Mouse (Mus musculus) hindbrain, embryonic 15.5 days (tissue): ENCODE results near the gene Mettl24. TPM values are rescaled to one million over a fixed set of nuclear protein-coding genes. Genes with fewer than 3 reads are reported as not detected.
"Not testable (repeated sequence)": the region's sequence is repeated elsewhere in the genome, so short reads cannot be mapped to it uniquely, and the experiment has no call there.

ENCODE experiments used
- ATAC-seq: fragments of 200-750 bp; cut with Nextera tagmentation; 2 replicates; pipeline ENCODE4 v1.8.0; 2017; ENCODE audit warnings: low read depth, moderate number of reproducible peaks, moderate TSS enrichment; ENCODE audit not compliant: low FRiP score
- H3K27ac ChIP-seq: fragments of 300-500 bp; sonication (generic); replicated peaks from 2 replicates; pipeline ENCODE4 v1.5.1; 2015; ENCODE audit warnings: mild to moderate bottlenecking, inconsistent platforms
- H3K27me3 ChIP-seq: fragments of 300-500 bp; sonication (generic); 2 replicates; pipeline ENCODE4 v1.6.1; 2015; ENCODE audit warnings: control low read depth, inconsistent platforms
- H3K36me3 ChIP-seq: fragments of 300-500 bp; sonication (generic); 2 replicates; pipeline ENCODE4 v1.6.1; 2015; ENCODE audit warnings: control low read depth, inconsistent platforms
- H3K4me1 ChIP-seq: fragments of 300-500 bp; sonication (generic); replicated peaks from 2 replicates; pipeline ENCODE4 v1.6.1; 2015; ENCODE audit warnings: control low read depth, inconsistent platforms
- H3K4me2 ChIP-seq: fragments of 300-500 bp; sonication (generic); 2 replicates; pipeline ENCODE4 v1.6.1; 2015; ENCODE audit warnings: moderate library complexity, mild to moderate bottlenecking, inconsistent platforms
- H3K4me3 ChIP-seq: fragments of 300-500 bp; sonication (generic); 2 replicates; pipeline ENCODE4 v1.5.1; 2015; ENCODE audit warnings: mild to moderate bottlenecking, inconsistent platforms
- H3K9ac ChIP-seq: fragments of 300-500 bp; sonication (generic); 2 replicates; pipeline ENCODE4 v1.6.1; 2015; ENCODE audit warnings: inconsistent platforms
- H3K9me3 ChIP-seq: fragments of 300-500 bp; sonication (generic); 2 replicates; pipeline ENCODE4 v1.6.1; 2016; ENCODE audit warnings: control low read depth, inconsistent platforms
- WGBS: fragments of 180-500 bp; shearing (Covaris S2); methylation state at CpG from one replicate; pipeline ENCODE4 v1.1.7; 2015; 5-methylcytosine and 5-hydroxymethylcytosine counted together
- polyA plus RNA-seq: library from polyadenylated mRNA; unstranded; fragments of >200 nt; fragmentation: Nextera tagmentation; extraction: Ambion mirVana; gene quantifications from 2 replicates; pipeline ENCODE4 v1.2.1, GENCODE M21; 2015

The Mettl24 gene
- polyA plus RNA-seq, 1 experiment from 2014 or later: 0.60 TPM

GRCm38 (mm10) chr10:40751157-40751556 is 68.1 kb downstream of the Mettl24 start:
- H3K27ac ChIP-seq: peak overlapping the region; percentile 66
- 62% methylated on average over 13 of the region's 13 CpGs for WGBS

GRCm38 (mm10) chr10:40753036-40753435 is 70.0 kb downstream of the Mettl24 start:
- WGBS: 60% methylated on average over 3 of the region's 3 CpGs

More at GRCm38 (mm10) chr10:40751157-40751556, 68.1 kb downstream of the Mettl24 start:
- Histone ChIP-seq H3K4me1 (peaks cover 19% of the 10 kb centered on the region), H3K9me3 (no peaks in the 10 kb centered on the region), H3K27me3 (no peaks in the 10 kb centered on the region), H3K4me3 (0 out of 2 replicates have a peak overlapping the region, but pooled peaks have one; percentile 3), H3K9ac (0 out of 2 replicates have a peak overlapping the region, but pooled peaks have one; percentile 7), H3K36me3 (no peaks in the 10 kb centered on the region), H3K4me2 (peak overlapping the region; percentile 35)
- ATAC-seq: peak; percentile 74; the same call in 1 of the 2 replicates

GRCm38 (mm10) chr10:40758171-40759010 is 75.3 kb downstream of the Mettl24 start:
- WGBS: 81% methylated on average over 11 of the region's 11 CpGs
- ATAC-seq: no peak
- no peak overlapping the region for H3K4me2 ChIP-seq

More at GRCm38 (mm10) chr10:40753036-40753435, 70.0 kb downstream of the Mettl24 start:
- Histone ChIP-seq H3K9ac (no peak overlapping the region), H3K9me3 (no peaks in the 10 kb centered on the region), H3K36me3 (no peaks in the 10 kb centered on the region), H3K4me2 (no peak overlapping the region), H3K27ac (no peak overlapping the region), H3K4me1 (peaks cover 19% of the 10 kb centered on the region), H3K4me3 (no peak overlapping the region), H3K27me3 (no peaks in the 10 kb centered on the region)
- ATAC-seq: no peak

GRCm38 (mm10) chr10:40759391-40760194 is 76.5 kb downstream of the Mettl24 start:
- not testable (repeated sequence) for H3K4me2 ChIP-seq, H3K27me3 ChIP-seq, H3K27ac ChIP-seq, H3K4me3 ChIP-seq, H3K9me3 ChIP-seq, H3K36me3 ChIP-seq, ATAC-seq, H3K4me1 ChIP-seq, H3K9ac ChIP-seq
- WGBS: 95% methylated on average over 23 of the region's 23 CpGs

More at GRCm38 (mm10) chr10:40758171-40759010, 75.3 kb downstream of the Mettl24 start:
- Histone ChIP-seq H3K9ac (no peak overlapping the region), H3K9me3 (no peaks in the 10 kb centered on the region), H3K27me3 (no peaks in the 10 kb centered on the region), H3K4me1 (0 out of 2 replicates have a peak, but pooled peaks cover 6% of the 10 kb centered on the region), H3K27ac (no peak overlapping the region), H3K4me3 (no peak overlapping the region), H3K36me3 (no peaks in the 10 kb centered on the region)

GRCm38 (mm10) chr10:40760195-40761009 is 77.3 kb downstream of the Mettl24 start:
- H3K4me3 ChIP-seq: no peak overlapping the region
- H3K36me3 ChIP-seq: no peaks in the 10 kb centered on the region
- H3K4me1 ChIP-seq: 0 out of 2 replicates have a peak, but pooled peaks cover 6% of the 10 kb centered on the region
- no peak overlapping the region for H3K4me2 ChIP-seq
- H3K9ac ChIP-seq: no peak overlapping the region
- no peak for ATAC-seq
- H3K27me3 ChIP-seq: no peaks in the 10 kb centered on the region
- no peaks in the 10 kb centered on the region for H3K9me3 ChIP-seq
- 77% methylated on average over 9 of the region's 9 CpGs for WGBS
- H3K27ac ChIP-seq: no peak overlapping the region

GRCm38 (mm10) chr10:40761010-40761752 is 78.1 kb downstream of the Mettl24 start:
- Histone ChIP-seq H3K27me3 (no peaks in the 10 kb centered on the region), H3K27ac (no peak overlapping the region), H3K4me1 (0 out of 2 replicates have a peak, but pooled peaks cover 6% of the 10 kb centered on the region), H3K9me3 (no peaks in the 10 kb centered on the region), H3K9ac (no peak overlapping the region), H3K36me3 (no peaks in the 10 kb centered on the region), H3K4me3 (no peak overlapping the region), H3K4me2 (no peak overlapping the region)
- ATAC-seq: no peak
- 73% methylated on average over 9 of the region's 9 CpGs for WGBS

GRCm38 (mm10) chr10:40762624-40763023 is 79.5 kb downstream of the Mettl24 start:
- 0 out of 2 replicates have a peak, but pooled peaks cover 6% of the 10 kb centered on the region for H3K4me1 ChIP-seq
- no peak overlapping the region for H3K4me3 ChIP-seq
- WGBS: 44% methylated on average over 6 of the region's 6 CpGs
- H3K9me3 ChIP-seq: no peaks in the 10 kb centered on the region
- H3K9ac ChIP-seq: no peak overlapping the region
- H3K27ac ChIP-seq: no peak overlapping the region
- no peak overlapping the region for H3K4me2 ChIP-seq
- H3K27me3 ChIP-seq: no peaks in the 10 kb centered on the region
- ATAC-seq: peak; percentile 77; the same call in 1 of the 2 replicates
- no peaks in the 10 kb centered on the region for H3K36me3 ChIP-seq

GRCm38 (mm10) chr10:40763084-40763720 is 80.1 kb downstream of the Mettl24 start:
- no peak overlapping the region for H3K4me3 ChIP-seq
- H3K27me3 ChIP-seq: no peaks in the 10 kb centered on the region
- peak; percentile 51; the same call in 1 of the 2 replicates for ATAC-seq

GRCm38 (mm10) chr10:40772266-40772665 is 89.2 kb downstream of the Mettl24 start:
- H3K9ac ChIP-seq: no peak overlapping the region
- no peaks in the 10 kb centered on the region for H3K36me3 ChIP-seq
- H3K4me3 ChIP-seq: no peak overlapping the region
- peaks cover 3% of the 10 kb centered on the region; the same call in 1 of the 2 replicates for H3K4me1 ChIP-seq
- H3K27ac ChIP-seq: no peak overlapping the region
- 24% methylated on average over 4 of the region's 4 CpGs for WGBS
- H3K4me2 ChIP-seq: no peak overlapping the region
- no peaks in the 10 kb centered on the region for H3K27me3 ChIP-seq
- peak; percentile 65; the same call in 1 of the 2 replicates for ATAC-seq
- no peaks in the 10 kb centered on the region for H3K9me3 ChIP-seq

More at GRCm38 (mm10) chr10:40763084-40763720, 80.1 kb downstream of the Mettl24 start:
- Histone ChIP-seq H3K36me3 (no peaks in the 10 kb centered on the region), H3K4me2 (no peak overlapping the region), H3K9me3 (no peaks in the 10 kb centered on the region), H3K4me1 (0 out of 2 replicates have a peak, but pooled peaks cover 6% of the 10 kb centered on the region), H3K9ac (no peak overlapping the region), H3K27ac (no peak overlapping the region)
- WGBS: 59% methylated on average over 5 of the region's 5 CpGs

GRCm38 (mm10) chr10:40775151-40775550 is 92.1 kb downstream of the Mettl24 start:
- H3K4me3 ChIP-seq: no peak overlapping the region
- no peak overlapping the region for H3K9ac ChIP-seq
- no peak for ATAC-seq
- 38% methylated on average over 11 of the region's 11 CpGs for WGBS
- no peak overlapping the region for H3K27ac ChIP-seq
- H3K4me1 ChIP-seq: peaks cover 3% of the 10 kb centered on the region; the same call in 1 of the 2 replicates
- no peak overlapping the region for H3K4me2 ChIP-seq
- H3K27me3 ChIP-seq: no peaks in the 10 kb centered on the region
- no peaks in the 10 kb centered on the region for H3K9me3 ChIP-seq
- no peaks in the 10 kb centered on the region for H3K36me3 ChIP-seq
